Mouse (Mus musculus): ENCODE measurements at regions not wholly inside any gene's neighbourhood (a gene's known extent, or its start where the extent isn't known, plus 50 kb on each side); places are given as distances from the start of the nearest gene placed in this dataset.
"Not testable (repeated sequence)": the region's sequence is repeated elsewhere in the genome, so short reads cannot be mapped to it uniquely, and the experiment has no call there.

DNA sequence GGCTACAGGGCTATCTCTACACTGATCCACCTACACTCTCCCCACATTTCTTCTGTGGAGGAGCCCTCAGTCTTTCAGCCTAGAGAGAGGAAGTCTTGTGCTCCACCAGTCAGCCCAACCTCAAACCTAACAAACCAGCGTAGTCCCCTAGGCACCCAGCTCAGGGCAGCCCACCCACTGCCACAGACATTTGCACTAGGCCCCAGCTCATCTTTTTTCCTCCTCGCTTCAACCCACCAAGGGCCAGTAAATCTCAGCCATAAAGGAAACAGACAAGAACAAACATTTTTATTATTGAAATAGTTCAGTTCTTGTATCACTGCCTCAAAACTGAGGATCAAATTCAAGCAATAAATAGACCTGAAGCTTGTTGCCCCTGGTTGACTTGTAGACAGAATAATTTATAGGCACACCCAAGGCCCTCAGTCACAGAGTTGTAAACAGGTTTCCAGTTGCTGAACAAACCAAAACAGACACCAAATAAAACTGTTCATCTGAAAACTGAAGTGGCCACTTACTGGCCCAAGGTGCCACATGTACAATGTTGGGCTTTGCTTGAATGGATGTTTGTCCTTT lies 58.0 kb upstream of the Cdyl start:
- DNase-seq (ENCODE audit: low spot score in 2 of 2): no peak

DNA sequence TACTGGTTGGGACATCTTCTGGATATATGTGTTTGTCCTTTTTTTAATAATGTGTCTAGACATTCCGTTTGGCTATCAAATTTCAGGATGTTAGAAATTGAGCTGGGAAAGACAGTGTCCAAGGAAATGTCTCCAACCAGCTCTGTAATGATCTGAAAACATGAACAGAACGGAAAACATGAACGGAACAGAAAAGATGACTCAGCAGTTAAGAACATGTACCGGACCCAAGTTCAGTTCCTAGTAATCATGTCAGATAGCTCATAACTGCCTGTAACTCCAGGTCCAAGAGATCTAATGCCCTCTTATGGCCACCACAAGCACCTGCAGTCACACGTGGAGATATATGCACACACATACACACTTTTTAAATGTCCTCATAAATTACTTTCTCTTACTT lies 56.6 kb upstream of the Cdyl start:
- DNase-seq (ENCODE audit: low spot score in 2 of 2): no peak

DNA sequence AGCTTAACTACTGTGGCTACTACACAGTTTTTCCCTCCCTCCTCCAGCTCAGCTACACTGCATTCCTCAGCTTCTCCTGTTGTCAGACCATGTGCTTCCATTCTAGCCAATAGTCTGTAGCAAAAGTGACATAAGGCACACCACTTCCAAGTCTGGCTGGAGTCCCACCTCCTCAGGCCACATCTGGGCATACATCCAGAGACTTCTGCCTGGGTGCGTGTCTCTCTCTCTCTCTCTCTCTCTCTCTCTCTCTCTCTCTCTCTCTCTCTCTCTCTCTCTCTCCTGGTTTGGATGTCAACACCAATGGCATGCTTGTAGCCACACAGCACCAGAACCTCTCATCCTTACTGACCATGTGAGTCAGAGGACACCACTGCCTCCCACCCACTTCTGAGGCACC lies 55.6 kb upstream of the Cdyl start:
- DNase-seq (ENCODE audit: low spot score in 2 of 2): no peak

DNA sequence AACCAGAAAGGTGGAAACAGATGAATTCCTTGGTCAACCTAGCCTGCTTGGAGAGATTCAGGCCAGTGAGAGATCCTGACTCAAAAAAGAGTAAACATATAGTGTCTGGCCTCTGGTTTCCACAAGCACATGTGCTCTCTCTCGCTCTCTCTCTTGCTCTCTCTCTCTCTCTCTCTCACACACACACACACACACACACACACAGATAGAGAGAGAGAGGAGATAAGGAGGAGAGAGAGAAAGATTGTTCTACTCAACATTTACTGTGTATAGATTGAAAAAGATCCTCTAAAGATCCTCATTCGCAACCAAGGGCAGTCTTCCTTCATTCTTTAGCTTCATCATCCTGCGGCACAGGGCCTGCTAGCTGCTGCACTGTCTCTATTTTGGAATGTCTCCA lies 54.9 kb upstream of the Cdyl start:
- no peak for DNase-seq (ENCODE audit: low spot score in 2 of 2)

DNA sequence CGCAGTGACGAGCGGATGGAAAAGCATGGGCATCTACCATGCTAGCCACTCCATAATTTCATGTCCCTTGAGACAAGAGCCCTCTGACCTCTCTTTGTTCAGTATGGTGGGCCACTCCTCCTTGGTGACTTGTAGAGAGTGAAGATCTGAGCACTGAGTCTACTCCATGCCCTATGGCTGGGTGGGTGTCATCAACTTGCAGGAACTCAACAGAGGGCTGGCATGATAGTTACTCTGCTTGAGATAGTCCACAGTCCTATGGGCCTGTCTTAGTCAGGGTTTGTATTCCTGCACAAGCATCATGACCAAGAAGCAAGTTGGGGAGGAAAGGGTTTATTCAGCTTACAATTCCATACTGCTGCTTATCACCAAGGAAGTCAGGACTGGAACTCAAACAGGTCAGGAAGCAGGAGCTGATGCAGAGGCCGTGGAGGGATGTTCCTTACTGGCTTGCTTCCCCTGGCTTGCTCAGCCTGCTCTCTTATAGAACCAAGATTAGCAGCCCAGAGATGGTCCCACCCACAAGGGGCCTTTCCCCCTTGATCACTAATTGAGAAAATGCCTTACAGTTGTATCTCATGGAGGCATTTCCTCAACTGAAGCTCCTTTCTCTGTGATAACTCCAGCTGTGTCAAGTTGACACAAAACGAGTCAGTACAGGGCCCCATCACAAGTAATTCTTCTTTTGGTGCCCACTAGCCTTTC lies 52.6 kb upstream of the Cdyl start:
- DNase-seq (ENCODE audit: low spot score in 2 of 2): not testable (repeated sequence)

DNA sequence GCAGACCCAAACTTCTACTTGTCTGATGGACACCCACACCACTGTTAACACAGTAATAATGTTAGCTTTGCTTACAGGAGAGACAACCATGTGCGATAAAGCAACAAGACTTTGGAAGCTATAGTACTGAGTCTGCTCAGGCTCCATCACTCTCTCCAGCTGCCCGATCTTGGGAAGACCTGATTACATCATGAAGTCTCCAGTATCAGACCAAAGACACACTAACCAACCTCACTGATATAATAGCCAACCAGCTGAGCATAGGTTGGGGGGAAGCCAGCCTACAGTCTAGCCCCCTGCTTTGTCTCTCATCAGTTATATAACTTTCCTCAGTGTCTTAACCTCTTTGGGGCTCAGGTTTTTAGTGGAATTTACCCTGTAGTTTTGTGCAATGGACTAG lies 51.9 kb upstream of the Cdyl start:
- no peak for DNase-seq (ENCODE audit: low spot score in 2 of 2)

Measured in left cerebral cortex, adult 9 months (tissue).